Mouse (Mus musculus): Measurements from ENCODE around the gene Lef1. TPM values are rescaled to one million over a fixed set of nuclear protein-coding genes. Genes with fewer than 3 reads are reported as not detected.

Lef1 gene
- polyA plus RNA-seq, 1 experiment from 2014 or later: 58.4 TPM

DNA sequence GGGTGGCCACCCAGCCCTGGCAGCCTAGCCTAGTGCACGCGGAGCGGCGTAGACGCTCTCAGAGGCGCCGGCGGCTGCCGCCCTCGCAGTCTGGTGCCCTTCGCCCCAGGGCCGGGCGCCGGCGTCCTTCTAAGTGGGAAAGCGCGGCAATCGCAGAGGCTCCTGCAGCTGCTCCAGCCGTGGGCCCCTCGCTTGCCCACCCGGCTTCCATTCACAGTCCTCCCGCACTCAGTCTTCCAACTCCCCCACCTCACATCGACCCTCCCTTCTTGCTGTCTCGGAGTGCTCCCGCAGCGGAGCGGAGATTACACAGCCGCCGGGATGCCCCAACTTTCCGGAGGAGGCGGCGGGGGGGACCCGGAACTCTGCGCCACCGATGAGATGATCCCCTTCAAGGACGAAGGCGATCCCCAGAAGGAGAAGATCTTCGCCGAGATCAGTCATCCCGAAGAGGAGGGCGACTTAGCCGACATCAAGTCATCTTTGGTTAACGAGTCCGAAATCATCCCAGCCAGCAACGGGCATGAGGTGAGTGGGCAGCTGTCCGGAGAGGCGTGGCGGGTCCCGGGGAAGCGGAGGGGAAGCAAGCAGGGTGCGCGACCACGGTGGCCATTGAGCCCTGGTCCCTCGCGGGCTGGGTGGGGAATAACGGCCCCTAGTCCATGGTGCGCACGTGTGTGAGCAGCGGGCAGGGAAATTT, 1.0 kb downstream of the Lef1 start:
- no peaks in the 10 kb centered on the region for H3K9me3 ChIP-seq (replicated peaks)
- peak; percentile 74 for DNase-seq (ENCODE audit: low spot score)
- peaks cover 23% of the 10 kb centered on the region for H3K36me3 ChIP-seq
- H3K4me3 ChIP-seq: peak overlapping the region; percentile 94
- peaks cover 38% of the 10 kb centered on the region for H3K27me3 ChIP-seq (ENCODE audit: low read depth, poor library complexity, severe bottlenecking)
- WGBS: under 1% methylated on average over 59 of the region's 59 CpGs
- H3K27ac ChIP-seq (replicated peaks): peak overlapping the region; percentile 98
- peaks cover 76% of the 10 kb centered on the region for H3K4me1 ChIP-seq

DNA sequence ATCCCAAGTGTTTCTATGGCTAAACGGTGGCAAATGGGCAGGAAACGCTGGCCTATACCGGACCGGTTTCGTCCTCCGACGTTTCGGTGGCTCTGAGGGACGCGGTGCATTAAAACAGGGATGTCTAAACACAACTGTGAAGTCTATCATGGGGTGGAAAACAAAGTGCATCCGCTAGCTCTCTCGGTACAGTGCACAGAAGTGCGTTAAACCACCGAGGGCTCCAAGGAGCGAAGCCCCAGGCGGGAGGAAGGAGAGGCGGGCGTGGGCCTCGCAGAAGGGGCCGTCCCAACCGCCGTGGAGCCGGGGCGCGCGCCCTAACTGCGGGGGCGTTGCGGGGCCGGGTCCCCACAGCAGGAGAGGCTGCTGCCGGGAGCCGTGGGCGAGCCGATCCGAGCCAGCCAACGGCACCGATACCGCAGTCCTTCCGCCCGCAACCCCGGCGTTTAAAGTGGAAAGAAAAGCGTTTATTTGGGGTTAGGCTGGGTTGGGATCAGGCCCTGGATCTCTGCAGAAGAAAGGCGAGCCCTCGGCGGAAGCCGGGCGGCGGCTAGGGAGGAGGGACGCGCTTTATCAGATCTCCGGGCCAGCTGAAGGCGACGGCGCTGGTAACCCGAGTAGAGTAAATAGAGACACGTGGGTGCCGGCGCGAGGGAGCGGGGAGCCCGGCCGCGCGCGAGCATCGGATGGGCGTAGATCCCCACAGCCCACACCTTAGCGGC, 1.7 kb downstream of the Lef1 start:
- H3K4me3 ChIP-seq: peak overlapping the region; percentile 94
- WGBS: under 1% methylated on average over 68 of the region's 69 CpGs
- H3K27me3 ChIP-seq (ENCODE audit: low read depth, poor library complexity, severe bottlenecking): peaks cover 31% of the 10 kb centered on the region
- H3K36me3 ChIP-seq: peaks cover 31% of the 10 kb centered on the region
- peaks cover 71% of the 10 kb centered on the region for H3K4me1 ChIP-seq
- peak overlapping the region; percentile 98 for H3K27ac ChIP-seq (replicated peaks)
- H3K9me3 ChIP-seq (replicated peaks): no peaks in the 10 kb centered on the region
- DNase-seq (ENCODE audit: low spot score): peak; percentile 82

DNA sequence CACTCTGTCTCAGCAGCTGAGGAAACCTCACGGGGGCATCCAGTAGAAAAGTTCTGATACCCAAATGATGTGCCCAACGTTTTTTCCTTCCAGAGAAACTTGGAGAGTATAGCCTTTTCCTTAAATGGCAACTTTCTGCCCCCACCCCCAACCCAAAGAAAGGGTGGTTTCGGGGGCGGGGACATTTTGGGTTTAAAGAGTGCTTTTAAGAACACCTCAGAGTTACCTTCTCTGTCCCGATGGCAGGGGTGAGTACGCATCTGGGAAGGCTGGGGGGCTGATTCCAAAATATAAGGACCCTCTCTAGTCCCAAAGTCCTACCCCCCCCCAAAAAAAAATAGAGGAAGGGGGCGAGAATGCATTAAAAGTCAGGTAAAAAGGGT, 2.3 kb downstream of the Lef1 start:
- under 1% methylated on average over 7 of the region's 7 CpGs for whole genome bisulfite sequencing
- Histone ChIP-seq H3K27me3 (ENCODE audit: low read depth, poor library complexity, severe bottlenecking) (peaks cover 25% of the 10 kb centered on the region), H3K36me3 (peaks cover 36% of the 10 kb centered on the region), H3K27ac (replicated peaks) (peak overlapping the region; percentile 98), H3K4me1 (peaks cover 67% of the 10 kb centered on the region), H3K4me3 (peak overlapping the region; percentile 94), H3K9me3 (replicated peaks) (no peaks in the 10 kb centered on the region)
- DNase-seq (ENCODE audit: low spot score): no peak

DNA sequence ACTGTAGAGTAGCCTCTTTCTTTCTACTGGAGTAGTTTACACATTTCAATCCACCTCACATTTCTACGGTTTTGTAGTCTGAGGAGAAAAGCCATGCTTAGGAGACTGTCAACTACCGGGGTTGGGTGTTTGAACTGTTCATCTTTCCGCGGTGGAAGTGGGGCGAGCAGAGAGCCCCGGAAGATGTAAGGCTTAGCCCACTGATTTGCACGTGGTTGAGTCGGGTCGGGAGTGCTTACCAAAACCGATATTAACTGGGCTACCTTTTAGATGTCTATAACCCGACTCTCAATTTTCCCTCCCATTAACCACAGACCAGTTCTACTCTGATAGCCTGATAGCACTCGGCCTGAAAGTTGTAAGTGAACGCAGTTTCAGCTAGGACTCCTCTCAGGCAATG, 2.8 kb downstream of the Lef1 start:
- WGBS: under 1% methylated on average over 13 of the region's 13 CpGs
- Histone ChIP-seq H3K27me3 (ENCODE audit: low read depth, poor library complexity, severe bottlenecking) (peaks cover 21% of the 10 kb centered on the region), H3K4me3 (peak overlapping the region; percentile 94), H3K9me3 (replicated peaks) (no peaks in the 10 kb centered on the region), H3K36me3 (peaks cover 41% of the 10 kb centered on the region), H3K4me1 (peaks cover 67% of the 10 kb centered on the region), H3K27ac (replicated peaks) (0 out of 2 replicates have a peak overlapping the region, but pooled peaks have one; percentile 13)
- DNase-seq (ENCODE audit: low spot score): no peak

DNA sequence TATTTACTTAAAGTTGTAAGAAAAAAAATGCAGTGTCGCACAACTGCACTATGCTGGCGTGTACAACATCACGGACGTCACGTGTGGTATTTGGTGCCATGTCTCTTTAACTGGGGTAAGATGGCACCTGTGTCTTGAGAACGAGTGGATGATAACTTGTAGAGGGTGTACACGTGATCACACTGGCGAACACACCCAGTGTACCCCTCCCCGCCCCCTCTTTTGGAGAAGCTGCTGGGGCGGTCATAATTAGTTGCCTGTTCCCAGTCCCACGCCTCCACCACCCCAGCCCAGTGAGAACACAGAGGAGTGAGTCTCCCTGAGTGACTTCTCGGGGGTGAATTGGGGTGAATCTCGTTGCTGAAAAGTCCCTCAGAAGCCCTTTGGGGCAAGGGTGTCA, 5.8 kb downstream of the Lef1 start:
- 93% methylated on average over 13 of the region's 13 CpGs for WGBS
- Histone ChIP-seq H3K9me3 (replicated peaks) (no peaks in the 10 kb centered on the region), H3K27me3 (ENCODE audit: low read depth, poor library complexity, severe bottlenecking) (peaks cover 6% of the 10 kb centered on the region; the same call in 1 of the 2 replicates), H3K4me3 (no peak overlapping the region), H3K27ac (replicated peaks) (no peak overlapping the region), H3K4me1 (peaks cover 49% of the 10 kb centered on the region), H3K36me3 (peaks cover 72% of the 10 kb centered on the region)
- no peak for DNase-seq (ENCODE audit: low spot score)

DNA sequence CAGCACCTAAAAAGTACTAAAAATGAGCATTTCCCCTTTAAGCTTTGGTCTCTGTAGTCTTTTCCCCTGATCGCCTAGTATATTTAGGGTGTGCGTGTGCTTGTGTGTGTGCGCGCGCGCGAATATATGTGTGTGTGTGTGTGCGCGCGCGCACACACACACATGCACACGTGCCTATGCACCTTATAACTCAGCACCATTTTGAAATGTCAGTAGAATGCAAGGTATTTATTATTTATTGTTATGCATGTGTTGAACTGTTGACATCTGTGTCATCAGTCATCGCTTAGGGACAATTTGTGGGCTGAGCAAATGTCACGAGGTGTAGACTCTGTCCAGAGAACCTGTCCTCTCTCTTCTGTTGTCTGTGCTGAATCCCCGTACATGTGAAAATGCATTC, 7.1 kb downstream of the Lef1 start:
- no peak for DNase-seq (ENCODE audit: low spot score)
- H3K9me3 ChIP-seq (replicated peaks): no peaks in the 10 kb centered on the region
- peaks cover 84% of the 10 kb centered on the region for H3K36me3 ChIP-seq
- H3K27me3 ChIP-seq (ENCODE audit: low read depth, poor library complexity, severe bottlenecking): peaks cover 6% of the 10 kb centered on the region; the same call in 1 of the 2 replicates
- H3K27ac ChIP-seq (replicated peaks): no peak overlapping the region
- H3K4me1 ChIP-seq: peaks cover 42% of the 10 kb centered on the region
- H3K4me3 ChIP-seq: no peak overlapping the region
- 94% methylated on average over 15 of the region's 15 CpGs for WGBS

DNA sequence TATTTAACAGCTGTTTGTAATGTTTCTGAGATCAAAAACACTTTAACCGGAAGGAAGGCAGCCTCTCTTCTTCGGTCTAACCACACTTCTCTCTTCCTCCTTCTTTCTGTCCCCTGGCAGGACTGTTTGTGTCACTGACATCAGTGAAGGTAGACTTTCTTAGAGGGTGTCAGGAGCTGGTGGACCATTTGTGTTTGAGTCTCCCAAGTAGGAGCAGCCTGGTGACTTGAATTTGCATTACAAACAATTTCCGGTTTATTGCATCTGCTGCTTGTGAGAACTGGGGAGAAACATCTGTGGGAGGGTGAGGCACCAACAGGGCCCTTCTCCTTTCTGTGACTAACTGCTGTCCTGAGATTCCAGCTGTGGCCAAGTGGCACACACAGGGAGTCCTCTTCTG, 7.6 kb downstream of the Lef1 start:
- no peak for DNase-seq (ENCODE audit: low spot score)
- Histone ChIP-seq H3K36me3 (peaks cover 89% of the 10 kb centered on the region), H3K4me3 (no peak overlapping the region), H3K4me1 (peaks cover 36% of the 10 kb centered on the region), H3K27ac (replicated peaks) (0 out of 2 replicates have a peak overlapping the region, but pooled peaks have one; percentile 7), H3K9me3 (replicated peaks) (no peaks in the 10 kb centered on the region), H3K27me3 (ENCODE audit: low read depth, poor library complexity, severe bottlenecking) (peaks cover 6% of the 10 kb centered on the region; the same call in 1 of the 2 replicates)
- WGBS: 74% methylated on average over 3 of the region's 3 CpGs

DNA sequence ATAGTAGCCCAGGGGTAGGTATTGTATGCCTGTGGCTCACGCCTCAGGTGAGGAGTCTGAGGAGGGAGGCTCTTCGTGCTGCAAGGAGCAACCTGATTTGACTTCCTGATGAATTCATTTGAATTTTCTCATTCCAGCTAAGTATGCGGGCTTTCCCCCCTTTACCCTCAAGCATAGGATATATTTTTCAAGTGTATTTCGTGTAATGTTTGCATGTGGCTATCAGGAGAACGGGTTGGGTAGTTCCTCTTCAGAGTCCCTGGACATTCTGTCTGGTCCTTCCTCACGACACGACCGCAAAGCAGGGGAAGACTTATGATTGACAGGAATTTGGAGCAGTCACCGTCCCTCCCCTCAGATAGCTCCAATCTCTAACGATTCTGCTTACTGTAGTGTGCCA, 9.2 kb downstream of the Lef1 start:
- no peak overlapping the region for H3K4me3 ChIP-seq
- peaks cover 98% of the 10 kb centered on the region for H3K36me3 ChIP-seq
- DNase-seq (ENCODE audit: low spot score): no peak
- WGBS: 89% methylated on average over 10 of the region's 10 CpGs
- no peaks in the 10 kb centered on the region for H3K27me3 ChIP-seq (ENCODE audit: low read depth, poor library complexity, severe bottlenecking)
- H3K27ac ChIP-seq (replicated peaks): no peak overlapping the region
- peaks cover 21% of the 10 kb centered on the region for H3K4me1 ChIP-seq
- no peaks in the 10 kb centered on the region for H3K9me3 ChIP-seq (replicated peaks)

DNA sequence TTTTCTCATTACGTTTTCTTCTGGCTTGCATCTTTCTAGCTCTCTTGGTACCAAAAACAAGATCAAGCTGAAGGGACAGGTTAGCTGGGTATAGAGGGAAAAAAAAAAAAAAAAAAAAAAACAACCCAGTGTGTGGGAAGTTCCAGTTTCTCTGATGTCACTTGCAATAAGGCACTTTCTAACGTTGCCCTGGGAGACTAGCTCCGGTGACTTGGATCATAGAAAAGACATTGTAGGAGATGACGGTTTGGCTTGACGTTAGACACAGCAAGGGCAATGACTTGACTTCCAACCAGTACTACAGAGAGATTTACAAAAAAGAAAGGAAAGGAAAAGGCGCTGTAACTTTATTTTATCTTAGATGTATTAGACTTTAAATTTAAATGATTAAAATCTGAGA, 13.2 kb downstream of the Lef1 start:
- Histone ChIP-seq H3K4me1 (0 out of 2 replicates have a peak, but pooled peaks cover 3% of the 10 kb centered on the region), H3K27me3 (ENCODE audit: low read depth, poor library complexity, severe bottlenecking) (no peaks in the 10 kb centered on the region), H3K9me3 (replicated peaks) (0 out of 2 replicates have a peak, but pooled peaks cover 2% of the 10 kb centered on the region), H3K4me3 (no peak overlapping the region), H3K27ac (replicated peaks) (no peak overlapping the region), H3K36me3 (peaks cover 92% of the 10 kb centered on the region)
- 93% methylated on average over 6 of the region's 6 CpGs for WGBS
- DNase-seq (ENCODE audit: low spot score): no peak

DNA sequence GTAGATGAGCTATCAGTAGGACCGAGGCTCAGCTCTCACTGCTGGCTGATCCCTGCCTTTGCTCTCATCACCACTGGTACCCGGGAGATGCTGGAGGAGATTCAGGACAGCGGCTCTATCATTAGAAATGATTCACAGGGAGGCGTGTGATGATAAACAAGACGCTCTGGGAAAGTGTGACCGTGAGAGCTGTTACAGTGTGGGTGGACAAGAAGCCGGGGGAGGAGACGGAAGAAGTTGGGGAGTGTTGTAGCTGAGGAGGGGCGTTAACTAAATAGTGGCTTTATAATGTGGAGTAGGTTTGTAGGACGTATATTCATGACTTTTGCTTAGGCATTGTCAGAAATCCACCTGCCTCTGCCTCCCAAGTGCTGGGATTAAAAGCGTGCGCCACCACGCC, 15.6 kb downstream of the Lef1 start:
- Histone ChIP-seq H3K27me3 (ENCODE audit: low read depth, poor library complexity, severe bottlenecking) (no peaks in the 10 kb centered on the region), H3K4me3 (no peak overlapping the region), H3K36me3 (peaks cover 81% of the 10 kb centered on the region), H3K9me3 (replicated peaks) (0 out of 2 replicates have a peak, but pooled peaks cover 2% of the 10 kb centered on the region), H3K4me1 (no peaks in the 10 kb centered on the region), H3K27ac (replicated peaks) (no peak overlapping the region)
- WGBS: 96% methylated on average over 13 of the region's 13 CpGs
- no peak for DNase-seq (ENCODE audit: low spot score)

DNA sequence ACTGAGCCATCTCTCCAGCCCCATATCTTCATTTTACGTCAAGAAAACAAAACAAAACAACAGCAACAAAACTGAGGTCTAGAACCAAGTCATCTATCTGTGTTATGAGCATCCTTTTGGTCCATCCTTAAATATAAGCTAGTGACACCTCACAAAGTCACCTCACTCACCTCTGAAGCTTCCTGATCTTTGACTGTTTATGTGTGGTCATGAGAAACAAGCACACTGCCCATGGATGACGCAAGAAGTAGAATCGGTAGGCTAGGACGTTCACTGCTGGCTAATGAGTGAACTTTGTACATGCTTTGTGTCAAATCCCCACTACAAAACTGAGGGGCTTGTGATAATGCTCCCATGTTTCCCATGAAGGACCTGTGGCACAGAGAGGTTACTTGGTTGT, 16.2 kb downstream of the Lef1 start:
- no peak for DNase-seq (ENCODE audit: low spot score)
- 0 out of 2 replicates have a peak, but pooled peaks cover 2% of the 10 kb centered on the region for H3K9me3 ChIP-seq (replicated peaks)
- H3K4me3 ChIP-seq: no peak overlapping the region
- H3K27ac ChIP-seq (replicated peaks): no peak overlapping the region
- no peaks in the 10 kb centered on the region for H3K4me1 ChIP-seq
- peaks cover 79% of the 10 kb centered on the region for H3K36me3 ChIP-seq
- 93% methylated on average over 4 of the region's 4 CpGs for WGBS
- no peaks in the 10 kb centered on the region for H3K27me3 ChIP-seq (ENCODE audit: low read depth, poor library complexity, severe bottlenecking)

DNA sequence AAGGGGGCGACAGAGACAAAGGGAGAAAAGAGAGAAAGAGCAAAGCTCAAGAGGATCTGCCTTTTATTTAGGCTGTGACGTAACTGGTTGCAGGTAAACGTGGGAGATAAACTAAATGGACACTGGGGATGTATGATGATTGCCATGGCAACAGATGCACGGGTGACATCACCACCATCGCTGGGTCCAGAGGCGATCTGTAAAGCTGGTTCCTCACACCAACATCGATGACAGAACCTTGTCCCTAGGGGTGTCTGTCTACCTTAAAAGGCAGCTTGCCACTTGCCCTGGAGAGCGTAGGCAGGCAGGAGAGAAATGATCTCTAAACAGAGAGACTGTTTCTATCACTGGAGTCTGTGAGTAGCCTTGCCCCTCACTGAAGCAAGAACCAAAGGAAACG, 23.7 kb downstream of the Lef1 start:
- peaks cover 1% of the 10 kb centered on the region; the same call in 1 of the 2 replicates for H3K27me3 ChIP-seq (ENCODE audit: low read depth, poor library complexity, severe bottlenecking)
- H3K27ac ChIP-seq (replicated peaks): no peak overlapping the region
- no peak for DNase-seq (ENCODE audit: low spot score)
- H3K4me1 ChIP-seq: peaks cover 55% of the 10 kb centered on the region
- 74% methylated on average over 9 of the region's 9 CpGs for WGBS
- no peaks in the 10 kb centered on the region for H3K9me3 ChIP-seq (replicated peaks)
- no peak overlapping the region for H3K4me3 ChIP-seq
- H3K36me3 ChIP-seq: peaks cover 22% of the 10 kb centered on the region

DNA sequence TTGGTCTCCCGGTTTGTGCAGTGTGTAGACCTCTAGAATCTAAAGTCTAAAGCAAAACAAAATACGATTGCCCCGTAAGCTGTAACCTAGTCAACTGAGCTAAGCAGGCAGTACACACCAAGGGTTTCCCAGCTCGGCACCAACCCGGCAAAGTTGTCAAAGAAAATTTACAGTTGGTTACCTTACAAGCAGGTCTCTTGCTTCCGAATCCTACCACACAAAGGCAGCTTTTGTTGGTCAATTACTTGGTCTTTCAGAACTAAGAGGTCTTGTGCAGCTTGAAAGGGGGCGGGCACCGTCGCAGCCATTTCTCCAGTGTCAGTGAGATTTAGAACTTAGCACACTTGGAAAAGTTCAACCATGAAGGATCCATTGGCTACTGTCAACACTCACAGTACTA, 25.2 kb downstream of the Lef1 start:
- H3K4me3 ChIP-seq: no peak overlapping the region
- peaks cover 65% of the 10 kb centered on the region for H3K4me1 ChIP-seq
- no peak overlapping the region for H3K27ac ChIP-seq (replicated peaks)
- H3K36me3 ChIP-seq: peaks cover 27% of the 10 kb centered on the region
- 44% methylated on average over 9 of the region's 9 CpGs for WGBS
- DNase-seq (ENCODE audit: low spot score): no peak
- no peaks in the 10 kb centered on the region for H3K9me3 ChIP-seq (replicated peaks)
- peaks cover 5% of the 10 kb centered on the region; the same call in 1 of the 2 replicates for H3K27me3 ChIP-seq (ENCODE audit: low read depth, poor library complexity, severe bottlenecking)

Data from midbrain, embryonic 10.5 days (tissue).